Mouse (Mus musculus): ENCODE measurements around the gene Nr2c2ap. TPM values are rescaled to one million over a fixed set of nuclear protein-coding genes. Genes with fewer than 3 reads are reported as not detected.

Gene Nr2c2ap
- 11.8 and 14.6 TPM in 2 replicates for polyA plus RNA-seq (2012; rRNA removed)

GRCm38 (mm10) chr8:70131166-70131883, at the start of gene Nr2c2ap:
Nr2c2ap (plus strand) TSS chr8:70131333.

GRCm38 (mm10) chr8:70083285-70083684, 47.8 kb upstream of the Nr2c2ap start, which contains the start of gene Hapln4:
Hapln4 (plus strand) TSS chr8:70083457.

GRCm38 (mm10) chr8:70120667-70121066, 10.5 kb upstream of the Nr2c2ap start, which contains the start of gene Ncan:
Ncan (minus strand) TSS chr8:70120873.

GRCm38 (mm10) chr8:70139026-70139857, 8.1 kb downstream of the Nr2c2ap start, which contains the start of the genes Rfxank, Borcs8 and Mef2b:
Rfxank (minus strand) TSS chr8:70139154.
Borcs8 (plus strand) TSS chr8:70139499.
Mef2b (plus strand) TSS chr8:70139711.

GRCm38 (mm10) chr8:70172043-70172681, 41.0 kb downstream of the Nr2c2ap start, which contains the start of gene Tmem161a:
Tmem161a (plus strand) TSS chr8:70172356.

Other genes starting within 250 kb of the Nr2c2ap start
- gene Cilp2, start 243.6 kb upstream of the Nr2c2ap start, polyA plus RNA-seq (2012; rRNA removed) = 0.92 and 1.4 TPM in 2 replicates
- 2.1 and 3.1 TPM in 2 replicates for gene Tssk6, start 229.1 kb upstream of the Nr2c2ap start, polyA plus RNA-seq (2012; rRNA removed)
- gene Ndufa13, start 228.8 kb upstream of the Nr2c2ap start, polyA plus RNA-seq (2012; rRNA removed) = 98.7 and 144 TPM in 2 replicates
- gene Yjefn3, start 228.6 kb upstream of the Nr2c2ap start, polyA plus RNA-seq (2012; rRNA removed) = 14.1 and 14.6 TPM in 2 replicates
- gene Gatad2a, start 134.9 kb upstream of the Nr2c2ap start, polyA plus RNA-seq (2012; rRNA removed) = 79.6 and 96.8 TPM in 2 replicates
- 155 and 161 TPM in 2 replicates for gene Mau2, start 88.6 kb upstream of the Nr2c2ap start, polyA plus RNA-seq (2012; rRNA removed)
- gene Sugp1, start 88.5 kb upstream of the Nr2c2ap start, polyA plus RNA-seq (2012; rRNA removed) = 9.9 and 11.8 TPM in 2 replicates
- 5.8 and 7.3 TPM in 2 replicates for gene Tm6sf2, start 58.4 kb upstream of the Nr2c2ap start, polyA plus RNA-seq (2012; rRNA removed)
- 0.15 and 0.20 TPM in 2 replicates for gene Hapln4, start 47.9 kb upstream of the Nr2c2ap start, polyA plus RNA-seq (2012; rRNA removed)
- gene Ncan, start 10.5 kb upstream of the Nr2c2ap start, polyA plus RNA-seq (2012; rRNA removed) = 0.06 and 0.09 TPM in 2 replicates
- gene Rfxank, start 7.8 kb downstream of the Nr2c2ap start, polyA plus RNA-seq (2012; rRNA removed) = 29.3 and 37.2 TPM in 2 replicates
- gene Borcs8, start 8.2 kb downstream of the Nr2c2ap start, polyA plus RNA-seq (2012; rRNA removed) = 116 and 135 TPM in 2 replicates
- 1.7 and 4.5 TPM in 2 replicates for gene Mef2b, start 8.4 kb downstream of the Nr2c2ap start, polyA plus RNA-seq (2012; rRNA removed)
- gene Tmem161a, start 41.0 kb downstream of the Nr2c2ap start, polyA plus RNA-seq (2012; rRNA removed) = 191 and 215 TPM in 2 replicates
- gene Slc25a42, start 81.0 kb downstream of the Nr2c2ap start, polyA plus RNA-seq (2012; rRNA removed) = 68.7 and 96.4 TPM in 2 replicates
- 52.7 and 59.3 TPM in 2 replicates for gene Sugp2, start 102.9 kb downstream of the Nr2c2ap start, polyA plus RNA-seq (2012; rRNA removed)
- 33.3 and 36.1 TPM in 2 replicates for gene Armc6, start 103.1 kb downstream of the Nr2c2ap start, polyA plus RNA-seq (2012; rRNA removed)
- gene Homer3, start 151.5 kb downstream of the Nr2c2ap start, polyA plus RNA-seq (2012; rRNA removed) = 150 and 156 TPM in 2 replicates
- 66.3 and 70.5 TPM in 2 replicates for gene Ddx49, start 171.2 kb downstream of the Nr2c2ap start, polyA plus RNA-seq (2012; rRNA removed)
- gene Cope, start 171.2 kb downstream of the Nr2c2ap start, polyA plus RNA-seq (2012; rRNA removed) = 699 and 783 TPM in 2 replicates
- 12.7 and 13.9 TPM in 2 replicates for gene Cers1, start 184.4 kb downstream of the Nr2c2ap start, polyA plus RNA-seq (2012; rRNA removed)
- 10.9 and 13.0 TPM in 2 replicates for gene Gdf1, start 198.5 kb downstream of the Nr2c2ap start, polyA plus RNA-seq (2012; rRNA removed)
- gene Upf1, start 221.9 kb downstream of the Nr2c2ap start, polyA plus RNA-seq (2012; rRNA removed) = 47.4 and 47.9 TPM in 2 replicates
- gene Comp, start 242.2 kb downstream of the Nr2c2ap start, polyA plus RNA-seq (2012; rRNA removed) = 2.6 and 8.5 TPM in 2 replicates